Mouse (Mus musculus): ENCODE results near the gene Got2. TPM values are rescaled to one million over a fixed set of nuclear protein-coding genes. Genes with fewer than 3 reads are reported as not detected.

The Got2 gene
- polyA plus RNA-seq (2014; fragmentation: Illumina TruSeq; extraction: RNeasy Lipid Tissue Mini Kit (QIAGEN cat#74804)): 23.1 TPM

GRCm38 (mm10) chr8:95888285-95889136, at the start of gene Got2:
Gene Got2 (minus strand): TSS chr8:95888547.

GRCm38 (mm10) chr8:95853102-95853843, 35.1 kb downstream of the Got2 start, which contains the start of gene Slc38a7:
Gene Slc38a7 (minus strand): TSS chr8:95853539.

GRCm38 (mm10) chr8:95825162-95825561, 63.2 kb downstream of the Got2 start, which contains the start of gene Sap18b:
Gene Sap18b (plus strand): TSS chr8:95825346.

Other genes starting within 250 kb of the Got2 start
- gene Ndrg4, start 211.6 kb downstream of the Got2 start, polyA plus RNA-seq (2014; fragmentation: Illumina TruSeq; extraction: RNeasy Lipid Tissue Mini Kit (QIAGEN cat#74804)): 3.0 TPM
- 16.1 TPM for gene Setd6, start 172.7 kb downstream of the Got2 start, polyA plus RNA-seq (2014; fragmentation: Illumina TruSeq; extraction: RNeasy Lipid Tissue Mini Kit (QIAGEN cat#74804))
- gene Cnot1, start 81.1 kb downstream of the Got2 start, polyA plus RNA-seq (2014; fragmentation: Illumina TruSeq; extraction: RNeasy Lipid Tissue Mini Kit (QIAGEN cat#74804)): 293 TPM
- 5.1 TPM for gene Sap18b, start 63.2 kb downstream of the Got2 start, polyA plus RNA-seq (2014; fragmentation: Illumina TruSeq; extraction: RNeasy Lipid Tissue Mini Kit (QIAGEN cat#74804))
- gene Slc38a7, start 35.0 kb downstream of the Got2 start, polyA plus RNA-seq (2014; fragmentation: Illumina TruSeq; extraction: RNeasy Lipid Tissue Mini Kit (QIAGEN cat#74804)): 2.5 TPM

Measured in ovary, adult 10 weeks (tissue).